Mouse (Mus musculus) lung, postnatal 0 days (tissue): ENCODE data around the gene Msi2.

ENCODE experiments used
- CTCF ChIP-seq: IDR thresholded peaks from 2 replicates; pipeline ENCODE4 v1.5.1; 2016; ENCODE audit warnings: antibody characterized with exemption, mild to moderate bottlenecking
- EP300 ChIP-seq: IDR thresholded peaks from 2 replicates; pipeline ENCODE4 v1.6.1; 2016; ENCODE audit warnings: antibody characterized with exemption, mild to moderate bottlenecking, control low read depth

DNA sequence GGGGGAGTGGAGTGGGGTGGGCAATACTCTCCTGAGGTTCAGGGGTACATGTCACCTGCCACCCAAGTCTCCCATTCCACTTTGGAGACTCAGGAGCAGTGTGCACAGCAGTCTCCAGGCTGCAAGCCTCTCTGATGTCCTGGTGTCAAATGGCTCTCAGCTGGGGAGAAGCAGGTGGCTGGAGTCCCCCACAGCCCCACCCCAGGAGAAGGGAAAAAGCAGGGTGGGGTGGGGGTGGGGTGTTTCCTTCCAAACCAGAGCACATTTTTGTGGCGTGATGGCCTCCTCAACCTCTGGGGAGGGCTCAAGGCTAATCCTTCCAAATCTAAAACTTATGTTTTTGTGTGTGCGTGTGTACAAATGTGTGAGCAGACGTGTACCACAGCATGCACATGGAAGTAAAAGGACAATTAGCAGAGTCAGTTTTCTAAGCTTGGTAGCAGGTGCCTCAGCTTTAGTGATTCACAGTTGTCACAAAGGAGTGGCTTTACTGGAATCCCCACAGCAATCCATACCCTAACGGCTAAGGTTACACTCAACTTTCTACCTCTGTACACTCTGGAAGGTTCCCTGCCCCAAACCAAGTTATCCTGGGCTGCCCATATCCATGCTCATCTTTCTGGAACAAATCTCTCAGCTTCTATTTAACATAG, 161.1 kb downstream of the Msi2 start:
- TF ChIP-seq CTCF: no peak
- TF ChIP-seq EP300: no peak
